Mouse (Mus musculus): ENCODE measurements at regions not wholly inside any gene's neighbourhood (a gene's known extent, or its start where the extent isn't known, plus 50 kb on each side); places are given as distances from the start of the nearest gene placed in this dataset.

- Histone ChIP-seq H3K4me1 (ENCODE audit: control insufficient read depth in 1 of 2, insufficient read depth in 2 of 2, low read length in 2 of 2) (no peaks in the 10 kb centered on the region), H3K9ac (ENCODE audit: control insufficient read depth, low read depth, low read length, poor library complexity, severe bottlenecking) (no peak overlapping the region), H3K36me3 (ENCODE audit: control insufficient read depth in 1 of 2, insufficient read depth in 2 of 2, low read length in 2 of 2) (no peaks in the 10 kb centered on the region), H3K27me3 (ENCODE audit: control insufficient read depth in 1 of 2, insufficient read depth in 2 of 2, low read length in 2 of 2) (peaks cover 0 to 1% of the 10 kb centered on the region in 2 experiments; a peak in 1 of 4 replicates), H3K4me3 (ENCODE audit: control insufficient read depth in 1 of 2, insufficient read depth in 1 of 2, low read depth in 2 of 2, low read length in 2 of 2) (no peak overlapping the region), H3K9me3 (replicated peaks; ENCODE audit: insufficient read depth, low read length) (no peaks in the 10 kb centered on the region), H3K27ac (ENCODE audit: control insufficient read depth, low read depth, low read length) (no peak overlapping the region), H3K79me2 (ENCODE audit: control insufficient read depth, insufficient read depth, low read length, poor library complexity) (no peaks in the 10 kb centered on the region)
- DNase-seq (ENCODE audit: low read depth, low spot score) = no peak
- TF ChIP-seq TCF12 (IDR thresholded peaks at IDR 0.05; ENCODE audit: low read depth, low read length) (no peak), SIN3A (IDR thresholded peaks at IDR 0.05; ENCODE audit: low read length) (no peak), USF1 (IDR thresholded peaks at IDR 0.05; ENCODE audit: low read depth, low read length) (no peak), POLR2A (IDR thresholded peaks at IDR 0.05; ENCODE audit: control insufficient read depth in 1 of 2, insufficient read depth in 1 of 2, low read depth in 1 of 2, low read length in 2 of 2, poor library complexity in 1 of 2) (no peak), USF2 (IDR thresholded peaks at IDR 0.05; ENCODE audit: borderline replicate concordance in 1 of 2, insufficient read depth in 1 of 2, low read depth in 1 of 2, low read length in 2 of 2) (no peak), EP300 (IDR thresholded peaks at IDR 0.05; ENCODE audit: low read depth in 1 of 2, low read length in 2 of 2) (no peak), MEF2A (IDR thresholded peaks at IDR 0.05; ENCODE audit: extremely low read depth, insufficient replicate concordance, low read depth, low read length, poor library complexity, severe bottlenecking) (no peak), NELFE (IDR thresholded peaks at IDR 0.05; ENCODE audit: low read depth, low read length) (no peak), KAT2A (conservative IDR thresholded peaks at IDR 0.05; ENCODE audit: low read depth, low read length) (no peak), ELF1 (IDR thresholded peaks at IDR 0.05; ENCODE audit: low read depth, low read length) (no peak), SMC3 (IDR thresholded peaks at IDR 0.05; ENCODE audit: low read depth, low read length) (no peak), MYB (IDR thresholded peaks at IDR 0.05; ENCODE audit: low read depth, low read length) (no peak), ZMIZ1 (IDR thresholded peaks at IDR 0.05; ENCODE audit: low read depth, low read length) (no peak), RCOR1 (IDR thresholded peaks at IDR 0.05; ENCODE audit: low read depth, low read length) (no peak)
These were observed 52.9 kb upstream of the Lrpap1 start for GRCm38 (mm10) chr5:35158346-35159047.

DNA sequence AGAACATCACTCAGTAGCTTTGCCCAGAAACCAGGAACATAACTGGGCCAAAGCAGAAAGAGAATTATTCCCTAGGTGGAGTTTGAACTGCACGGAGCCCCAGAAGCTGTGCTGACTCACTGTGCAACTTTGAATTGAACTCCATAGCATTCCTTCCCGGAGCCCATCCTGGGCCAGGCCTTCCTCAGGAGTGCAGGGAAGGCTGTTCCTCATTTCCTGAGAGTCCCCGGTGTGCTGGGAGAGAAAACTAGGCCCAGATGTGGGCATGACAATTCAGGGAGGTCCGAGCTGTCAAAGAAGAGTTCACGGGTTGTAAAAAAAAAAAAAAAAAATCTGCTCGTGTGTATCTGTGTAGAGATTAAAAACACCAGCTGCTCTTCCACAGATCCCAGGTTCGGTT, 50.8 kb upstream of the Lrpap1 start:
- Histone ChIP-seq H3K4me1 (ENCODE audit: control insufficient read depth in 1 of 2, insufficient read depth in 2 of 2, low read length in 2 of 2) (no peaks in the 10 kb centered on the region), H3K27ac (ENCODE audit: control insufficient read depth, low read depth, low read length) (no peak overlapping the region), H3K27me3 (ENCODE audit: control insufficient read depth in 1 of 2, insufficient read depth in 2 of 2, low read length in 2 of 2) (peaks cover 0 to 1% of the 10 kb centered on the region in 2 experiments; a peak in 1 of 4 replicates), H3K9me3 (replicated peaks; ENCODE audit: insufficient read depth, low read length) (no peaks in the 10 kb centered on the region), H3K79me2 (ENCODE audit: control insufficient read depth, insufficient read depth, low read length, poor library complexity) (no peaks in the 10 kb centered on the region), H3K4me3 (ENCODE audit: control insufficient read depth in 1 of 2, insufficient read depth in 1 of 2, low read depth in 2 of 2, low read length in 2 of 2) (no peak overlapping the region), H3K36me3 (ENCODE audit: control insufficient read depth in 1 of 2, insufficient read depth in 2 of 2, low read length in 2 of 2) (no peaks in the 10 kb centered on the region), H3K9ac (ENCODE audit: control insufficient read depth, low read depth, low read length, poor library complexity, severe bottlenecking) (no peak overlapping the region)
- no peak for DNase-seq (ENCODE audit: low read depth, low spot score)
- TF ChIP-seq POLR2AphosphoS2 (IDR thresholded peaks at IDR 0.05; ENCODE audit: low read length) = no peak
- TF ChIP-seq ETS1 (IDR thresholded peaks at IDR 0.05; ENCODE audit: low read depth, low read length) = no peak
- no peak for TF ChIP-seq MAZ (IDR thresholded peaks at IDR 0.05; ENCODE audit: low read depth, low read length)
- no peak for TF ChIP-seq SIN3A (IDR thresholded peaks at IDR 0.05; ENCODE audit: low read length)
- TF ChIP-seq KAT2A (conservative IDR thresholded peaks at IDR 0.05; ENCODE audit: low read depth, low read length) = no peak
- no peak for TF ChIP-seq EP300 (IDR thresholded peaks at IDR 0.05; ENCODE audit: low read depth in 1 of 2, low read length in 2 of 2)
- no peak for TF ChIP-seq NELFE (IDR thresholded peaks at IDR 0.05; ENCODE audit: low read depth, low read length)
- no peak for TF ChIP-seq GABPA (IDR thresholded peaks at IDR 0.05; ENCODE audit: low read depth, low read length)
- TF ChIP-seq MEF2A (IDR thresholded peaks at IDR 0.05; ENCODE audit: extremely low read depth, insufficient replicate concordance, low read depth, low read length, poor library complexity, severe bottlenecking) = no peak
- no peak for TF ChIP-seq TBP (IDR thresholded peaks at IDR 0.05; ENCODE audit: low read depth, low read length)
- no peak for TF ChIP-seq POLR2AphosphoS5 (IDR thresholded peaks at IDR 0.05; ENCODE audit: borderline replicate concordance, low read depth, low read length)
- TF ChIP-seq UBTF (IDR thresholded peaks at IDR 0.05; ENCODE audit: borderline replicate concordance, insufficient read depth, low read depth, low read length) = no peak
- no peak for TF ChIP-seq MAX (IDR thresholded peaks at IDR 0.05; ENCODE audit: low read length)
- TF ChIP-seq CTCF (IDR thresholded peaks at IDR 0.05 in 2 of 3, conservative IDR thresholded peaks at IDR 0.05 in 1 of 3; ENCODE audit: control insufficient read depth in 1 of 3, insufficient read depth in 1 of 3, low read depth in 2 of 3, low read length in 3 of 3, poor library complexity in 1 of 3, severe bottlenecking in 1 of 3) = no peak
- TF ChIP-seq CHD1 (IDR thresholded peaks at IDR 0.05; ENCODE audit: low read depth, low read length) = no peak
- TF ChIP-seq CHD2 (IDR thresholded peaks at IDR 0.05; ENCODE audit: low read length) = no peak
- TF ChIP-seq ELF1 (IDR thresholded peaks at IDR 0.05; ENCODE audit: low read depth, low read length) = no peak
- no peak for TF ChIP-seq ZMIZ1 (IDR thresholded peaks at IDR 0.05; ENCODE audit: low read depth, low read length)
- TF ChIP-seq ZC3H11A (IDR thresholded peaks at IDR 0.05; ENCODE audit: low read depth, low read length) = no peak
- no peak for TF ChIP-seq USF2 (IDR thresholded peaks at IDR 0.05; ENCODE audit: borderline replicate concordance in 1 of 2, insufficient read depth in 1 of 2, low read depth in 1 of 2, low read length in 2 of 2)

Data from MEL (cell line).